Mouse (Mus musculus): ENCODE measurements around the gene Got2.

Got2 gene

GRCm38 (mm10) chr8:95888285-95889136 is at the start of gene Got2:
TSS of gene Got2 (minus strand) at chr8:95888547.
- peak; percentile 99 for DNase-seq (ENCODE audit: low spot score)

GRCm38 (mm10) chr8:95932841-95933240 is 44.5 kb upstream of the Got2 start:
- DNase-seq (ENCODE audit: low spot score) = no peak

- no peak for DNase-seq (ENCODE audit: low spot score)
Measured at GRCm38 (mm10) chr8:95929821-95930220, 41.5 kb upstream of the Got2 start.

GRCm38 (mm10) chr8:95916106-95916505 is 27.8 kb upstream of the Got2 start:
- peak; percentile 91 for DNase-seq (ENCODE audit: low spot score)

GRCm38 (mm10) chr8:95914905-95915643 is 26.7 kb upstream of the Got2 start:
- DNase-seq (ENCODE audit: low spot score) = peak; percentile 90

- no peak for DNase-seq (ENCODE audit: low spot score)
Measured at GRCm38 (mm10) chr8:95911240-95911639, 22.9 kb upstream of the Got2 start.

GRCm38 (mm10) chr8:95907885-95908284 is 19.5 kb upstream of the Got2 start:
- no peak for DNase-seq (ENCODE audit: low spot score)

- DNase-seq (ENCODE audit: low spot score) = no peak
Measured at GRCm38 (mm10) chr8:95906738-95907137, 18.4 kb upstream of the Got2 start.

- DNase-seq (ENCODE audit: low spot score) = no peak
Measured at GRCm38 (mm10) chr8:95901864-95902263, 13.5 kb upstream of the Got2 start.

- DNase-seq (ENCODE audit: low spot score) = no peak
Measured at GRCm38 (mm10) chr8:95893701-95894100, 5.4 kb upstream of the Got2 start.

- DNase-seq (ENCODE audit: low spot score) = peak; percentile 84
Measured at GRCm38 (mm10) chr8:95887578-95888284, 616 bp downstream of the Got2 start.

- peak; percentile 75 for DNase-seq (ENCODE audit: low spot score)
Measured at GRCm38 (mm10) chr8:95886647-95887577, 1.4 kb downstream of the Got2 start.

- no peak for DNase-seq (ENCODE audit: low spot score)
Measured at GRCm38 (mm10) chr8:95885966-95886365, 2.4 kb downstream of the Got2 start.

GRCm38 (mm10) chr8:95885271-95885841 is 3.0 kb downstream of the Got2 start:
- no peak for DNase-seq (ENCODE audit: low spot score)

GRCm38 (mm10) chr8:95884491-95884890 is 3.9 kb downstream of the Got2 start:
- no peak for DNase-seq (ENCODE audit: low spot score)

GRCm38 (mm10) chr8:95882191-95882590 is 6.2 kb downstream of the Got2 start:
- no peak for DNase-seq (ENCODE audit: low spot score)

GRCm38 (mm10) chr8:95881576-95881975 is 6.8 kb downstream of the Got2 start:
- no peak for DNase-seq (ENCODE audit: low spot score)

- DNase-seq (ENCODE audit: low spot score) = no peak
Measured at GRCm38 (mm10) chr8:95879823-95880222, 8.5 kb downstream of the Got2 start.

GRCm38 (mm10) chr8:95878176-95878962 is 10.0 kb downstream of the Got2 start:
- peak; percentile 94 for DNase-seq (ENCODE audit: low spot score)

- no peak for DNase-seq (ENCODE audit: low spot score)
Measured at GRCm38 (mm10) chr8:95875270-95875669, 13.1 kb downstream of the Got2 start.
